Mouse (Mus musculus) adrenal gland, postnatal 10 days (tissue): ENCODE measurements around the gene Gm17571. TPM values are rescaled to one million over a fixed set of nuclear protein-coding genes. Genes with fewer than 3 reads are reported as not detected.

Experiments
- DNase-seq: peaks from one replicate; pipeline ENCODE4 v3.0.0; 2021; ENCODE audit warnings: mixed read lengths
- long read RNA-seq, 2 experiments: library from polyadenylated mRNA; stranded (forward); transcript quantifications; one replicate each; pipeline ENCODE4 v2.0.0; 2021
- total RNA-seq, 2 experiments: library from RNA; stranded (reverse); gene quantifications; 2 replicates each; pipeline ENCODE4 v1.2.3; 2021

The Gm17571 gene
- total RNA-seq = not detected
- long read RNA-seq, experiment 1 = 0 reads
- long read RNA-seq, experiment 2 = 0 reads

DNA sequence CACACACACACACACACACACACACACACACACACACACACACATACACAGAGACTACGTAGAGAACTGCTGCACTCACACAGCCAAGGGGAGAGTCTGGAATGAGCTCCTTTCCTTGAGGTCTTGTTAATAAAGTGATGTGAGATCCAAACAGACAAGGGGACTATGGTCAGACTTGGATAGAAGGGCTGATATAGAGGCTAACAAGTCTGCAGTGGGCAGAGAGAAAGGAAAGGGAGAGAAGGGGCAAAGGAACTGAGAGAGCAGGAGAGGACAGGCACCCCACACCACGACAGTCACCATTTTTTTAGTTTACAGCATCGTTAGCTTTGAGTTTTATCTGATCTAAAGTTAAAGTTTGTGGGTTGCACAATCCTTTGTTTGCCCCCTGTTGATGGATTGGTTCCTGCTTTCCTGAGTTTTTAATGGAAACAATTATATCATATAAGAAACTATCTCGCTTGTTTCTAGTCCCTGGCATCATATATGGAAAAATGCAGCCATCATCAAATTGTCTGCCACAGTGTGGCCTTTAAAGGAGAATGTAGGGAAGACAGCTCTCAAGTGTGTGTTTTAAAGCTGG lies at the start of gene Gm17571:
TSS of gene Gm17571 (minus strand) at position 51 of the 583 bp plus-strand sequence.
- no peak for DNase-seq

DNA sequence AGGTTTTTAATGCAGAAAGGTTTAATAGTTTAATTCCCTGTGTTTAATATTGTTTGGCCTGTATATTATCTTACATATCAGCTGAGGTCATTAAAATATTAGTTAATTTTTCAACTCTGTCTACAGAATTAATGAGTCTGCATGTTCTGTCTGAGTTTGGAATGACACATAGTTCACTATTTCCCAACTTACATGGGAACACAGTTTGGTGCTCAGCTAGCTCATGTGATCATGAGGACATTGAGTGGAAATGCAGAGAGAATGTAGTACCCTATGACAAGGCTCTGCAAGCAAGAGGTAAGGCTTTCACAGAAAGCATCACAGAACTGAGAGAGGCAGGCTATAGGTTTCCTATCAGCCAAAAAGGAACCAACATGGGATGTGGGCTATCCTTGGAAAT lies 49.0 kb upstream of the Gm17571 start:
- no peak for DNase-seq

DNA sequence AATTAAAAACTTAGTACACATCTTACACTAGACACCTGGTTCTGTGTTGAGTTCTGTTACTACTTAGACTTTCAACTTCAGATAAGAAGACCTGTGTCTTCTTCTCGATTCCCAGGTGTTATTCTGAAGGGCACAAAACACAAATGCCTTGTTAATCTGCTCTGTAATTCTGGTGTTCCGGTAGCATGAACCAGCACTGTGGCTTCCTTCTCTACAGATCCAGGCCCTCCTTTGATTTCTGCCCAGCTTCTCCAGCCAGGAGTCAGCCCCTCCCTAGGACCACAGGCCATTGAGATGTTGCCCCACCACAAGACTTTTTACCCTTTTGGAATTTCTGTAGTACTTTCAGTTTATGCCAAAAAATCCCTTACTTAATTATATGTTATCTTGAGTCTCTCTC lies 47.2 kb upstream of the Gm17571 start:
- DNase-seq = no peak

DNA sequence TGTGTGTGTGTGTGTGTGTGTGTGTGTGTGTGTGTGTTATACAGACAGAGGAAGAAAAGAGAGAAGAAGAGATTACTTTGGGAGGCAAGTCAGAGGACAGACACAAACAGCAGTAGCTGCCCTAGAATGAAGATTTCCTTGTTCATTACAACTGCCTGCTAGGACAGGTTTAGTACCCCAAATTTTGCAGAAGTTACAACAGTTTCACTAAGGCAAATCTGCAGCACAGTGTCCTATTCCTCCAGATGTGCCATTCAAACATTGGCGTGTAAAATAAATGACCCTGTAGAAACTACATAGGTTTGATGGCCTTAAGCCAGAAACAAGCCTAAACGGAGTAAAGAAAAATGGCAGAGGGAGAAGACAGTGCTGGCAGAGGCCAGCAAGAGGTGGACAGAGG lies 46.3 kb upstream of the Gm17571 start:
- DNase-seq = no peak

DNA sequence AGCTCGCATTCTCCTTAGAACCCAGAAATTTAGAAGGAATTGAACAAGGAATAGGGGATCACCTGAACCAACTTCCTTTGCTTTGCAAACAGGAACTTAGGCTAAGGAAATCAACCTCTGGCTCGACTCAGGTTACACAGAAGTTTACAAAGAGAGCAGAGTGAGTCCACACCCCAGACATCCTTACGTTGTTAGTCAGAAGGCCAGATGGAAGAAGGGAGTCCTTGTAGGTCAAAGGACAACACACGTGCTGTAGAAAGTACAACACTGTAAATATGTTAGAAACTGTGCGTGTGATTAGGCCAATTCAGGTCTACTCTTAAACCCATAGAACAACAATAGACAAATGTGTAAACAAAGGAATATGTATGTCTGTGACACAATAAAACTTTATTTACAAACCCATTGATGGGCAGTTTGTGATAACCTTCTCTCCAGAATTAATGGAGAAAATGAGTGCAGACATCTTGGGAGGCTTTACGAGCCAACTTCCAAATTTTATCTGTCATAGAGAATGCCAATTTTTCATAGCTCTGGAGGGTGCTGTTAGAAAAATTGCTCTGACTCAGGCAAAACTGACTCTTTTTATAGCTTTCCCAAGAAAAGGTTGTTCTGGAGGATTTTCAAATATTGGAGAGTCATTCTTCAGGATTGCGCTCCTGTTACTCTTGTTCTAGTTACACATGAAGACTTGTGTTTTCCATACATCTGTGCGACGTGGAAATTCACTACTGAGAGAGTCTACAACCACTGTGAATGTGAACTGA lies 45.5 kb upstream of the Gm17571 start:
- no peak for DNase-seq

DNA sequence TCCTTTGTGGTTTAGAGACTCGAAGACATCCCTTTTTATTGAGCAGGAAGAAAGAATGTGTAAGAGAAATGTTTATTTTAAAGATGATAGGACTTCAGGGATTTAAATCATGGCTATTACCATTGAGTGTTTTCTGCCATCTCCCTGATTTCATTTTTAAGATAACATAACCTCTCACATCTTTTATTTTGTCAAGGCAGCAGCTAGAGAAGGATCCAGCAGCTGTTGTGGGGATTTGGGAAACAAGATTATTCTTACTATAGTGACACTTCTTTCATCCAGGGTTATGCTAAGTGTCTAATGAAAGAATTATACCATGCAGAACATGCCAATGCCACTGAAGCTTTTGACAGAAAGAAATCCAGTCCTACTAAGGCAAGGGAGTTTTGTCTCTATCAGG lies 44.6 kb upstream of the Gm17571 start:
- no peak for DNase-seq

DNA sequence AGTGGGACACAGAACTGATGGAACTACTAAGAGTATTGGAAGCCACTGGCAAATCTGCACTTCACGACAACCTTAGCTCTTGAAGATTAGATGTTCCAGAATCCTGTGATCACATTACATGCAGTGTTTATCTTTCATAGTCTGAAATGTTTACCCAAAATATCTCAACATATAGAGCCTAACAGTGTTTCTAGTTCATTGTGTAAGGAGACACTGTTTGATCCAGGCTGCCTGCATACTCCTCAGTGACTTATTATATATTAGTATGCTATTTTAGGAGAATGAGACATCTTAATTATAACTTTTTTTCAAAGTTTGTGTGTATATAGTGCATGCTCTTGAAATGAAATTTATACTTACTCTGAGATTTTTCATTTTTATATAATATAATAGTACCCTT lies 39.4 kb upstream of the Gm17571 start:
- no peak for DNase-seq

DNA sequence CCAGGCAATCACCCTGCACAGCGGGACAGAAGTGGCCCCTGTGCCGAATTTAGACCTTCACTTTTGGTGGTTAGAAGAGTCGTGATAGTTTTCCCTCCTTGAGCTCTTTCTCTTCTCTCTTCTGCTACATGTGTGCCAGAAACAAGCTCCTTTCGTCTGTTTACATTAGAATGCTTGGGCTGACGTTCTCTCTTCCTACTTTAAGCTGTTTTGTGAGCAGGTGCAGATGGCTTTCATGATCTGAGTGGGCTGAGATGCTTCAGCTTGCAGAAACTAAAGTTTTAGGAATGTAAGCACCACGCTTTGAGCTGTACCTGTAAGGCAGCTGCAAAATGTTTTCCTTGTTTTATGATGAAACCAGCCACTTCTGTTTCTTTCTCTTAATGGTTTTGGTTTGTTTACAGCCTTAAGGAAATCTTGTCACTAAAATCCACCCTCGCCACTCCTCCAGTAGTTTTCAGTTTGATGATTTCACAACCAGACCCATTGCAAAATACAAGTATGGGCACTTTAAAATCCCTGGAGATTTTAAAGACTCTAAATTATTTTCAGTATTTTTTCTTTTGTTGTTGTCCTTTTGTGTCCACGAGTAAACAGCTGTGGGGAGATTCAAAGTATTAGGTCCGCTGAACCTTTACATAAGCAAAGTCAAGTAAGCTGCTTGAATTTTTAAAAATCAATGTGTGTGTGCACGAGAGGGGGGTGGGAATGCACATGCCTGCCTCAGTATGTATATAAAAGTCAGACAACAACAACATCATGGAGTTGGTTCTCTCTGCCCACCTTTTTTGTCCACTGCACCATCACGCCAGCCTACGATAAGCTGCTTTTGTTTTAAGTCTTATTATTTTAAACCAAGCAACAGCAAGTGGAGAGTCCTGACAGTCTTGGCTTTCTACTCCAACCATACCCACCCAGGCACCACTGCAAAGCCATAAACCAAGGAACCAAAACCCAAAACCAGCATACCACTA lies 38.0 kb upstream of the Gm17571 start:
- DNase-seq = no peak

DNA sequence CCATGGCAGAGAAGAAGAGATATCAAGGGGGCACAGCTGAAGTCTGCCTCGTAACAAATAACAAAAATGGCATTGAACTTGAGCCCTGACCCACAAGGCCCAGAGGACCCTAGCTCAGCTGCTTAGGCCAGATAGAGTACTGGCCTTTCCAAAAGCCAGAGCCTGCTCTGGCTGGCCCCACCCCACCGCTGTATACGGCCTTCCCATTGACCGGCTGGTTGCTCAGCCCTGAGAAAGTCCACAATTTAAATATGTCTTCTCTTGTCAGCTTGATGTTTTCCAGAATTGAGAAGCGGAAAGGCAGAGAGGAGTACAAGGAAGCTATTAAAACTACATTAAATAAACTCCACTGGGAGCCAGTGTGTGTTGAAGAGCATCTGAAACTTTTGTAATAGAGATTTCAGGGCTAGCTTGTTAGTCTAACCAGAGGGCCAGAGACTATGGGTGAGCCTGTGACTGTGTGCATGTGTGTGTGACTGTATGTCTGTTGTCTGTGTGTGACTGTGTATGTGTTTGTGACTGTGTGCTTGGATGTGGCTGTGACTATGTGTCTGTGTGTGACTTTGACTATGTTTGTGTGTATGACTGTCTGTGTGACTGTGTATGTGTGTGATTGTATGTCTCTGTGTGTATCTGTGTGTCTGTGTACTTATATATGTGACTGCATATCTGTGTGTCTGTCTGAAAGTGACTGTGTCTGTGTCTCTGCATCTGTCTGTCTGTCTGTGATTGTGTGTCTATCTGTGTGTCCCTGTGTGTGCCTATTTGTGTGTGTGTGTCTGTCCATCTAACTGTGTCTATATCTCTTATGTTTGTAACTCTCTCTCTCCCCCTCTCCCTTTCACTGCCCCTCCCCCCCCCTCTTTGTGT lies 36.9 kb upstream of the Gm17571 start:
- DNase-seq = no peak

DNA sequence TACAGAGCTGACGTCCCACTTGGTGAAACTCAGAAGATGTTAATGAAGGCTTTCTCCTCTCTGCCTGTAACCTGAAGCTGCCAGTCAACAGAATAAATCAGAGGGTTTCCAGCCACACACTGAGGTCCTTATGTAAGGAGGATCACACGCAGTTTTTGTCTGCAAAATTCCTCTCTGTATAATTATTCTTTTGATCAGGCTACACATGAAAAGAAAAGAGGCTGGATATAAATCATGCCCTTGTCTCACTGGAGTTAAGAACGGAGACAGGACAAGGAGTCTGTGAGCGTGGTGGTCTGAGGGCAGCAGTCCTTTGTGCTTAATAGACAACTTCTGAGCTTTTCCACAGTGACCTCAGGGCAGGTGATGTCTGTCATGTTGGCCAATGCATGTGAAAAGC lies 32.7 kb upstream of the Gm17571 start:
- DNase-seq = no peak

DNA sequence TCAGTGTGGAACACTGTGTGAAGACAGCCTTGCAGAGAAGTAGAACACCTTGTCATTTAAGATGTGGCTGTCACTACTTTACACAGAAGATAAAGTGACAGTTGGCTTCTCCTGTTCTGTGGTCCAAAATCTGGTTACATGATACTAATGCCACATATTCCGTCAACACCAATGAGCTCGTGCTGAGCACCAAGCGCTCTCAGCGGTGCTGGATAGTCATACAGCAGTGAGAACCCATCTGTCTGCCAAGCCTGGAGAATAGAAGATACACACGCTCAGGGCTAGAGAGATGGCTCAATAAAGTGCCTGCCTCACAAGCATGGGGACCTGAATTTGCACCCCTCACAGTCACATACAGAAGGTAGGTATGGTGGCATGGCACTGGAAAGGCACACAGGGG lies 28.4 kb upstream of the Gm17571 start:
- no peak for DNase-seq

DNA sequence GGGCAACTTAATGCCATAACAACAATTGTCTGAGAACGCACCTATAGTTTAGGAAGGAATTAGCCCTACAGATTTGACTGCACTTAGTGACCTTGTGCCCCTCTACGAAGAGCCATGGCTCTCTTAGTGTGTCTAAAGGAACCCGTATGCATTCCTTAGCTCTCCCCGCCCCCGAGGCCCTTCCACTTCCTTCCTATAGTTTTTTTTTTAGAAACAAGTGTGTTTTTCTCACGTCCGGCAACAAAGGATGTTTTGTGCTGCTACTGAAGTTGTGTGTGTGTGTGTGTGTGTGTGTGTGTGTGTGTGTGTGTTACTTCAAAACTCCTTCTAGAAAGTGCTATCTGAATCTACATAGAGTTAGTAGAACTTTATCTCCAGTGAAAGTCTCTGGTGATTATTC lies 23.5 kb upstream of the Gm17571 start:
- no peak for DNase-seq

DNA sequence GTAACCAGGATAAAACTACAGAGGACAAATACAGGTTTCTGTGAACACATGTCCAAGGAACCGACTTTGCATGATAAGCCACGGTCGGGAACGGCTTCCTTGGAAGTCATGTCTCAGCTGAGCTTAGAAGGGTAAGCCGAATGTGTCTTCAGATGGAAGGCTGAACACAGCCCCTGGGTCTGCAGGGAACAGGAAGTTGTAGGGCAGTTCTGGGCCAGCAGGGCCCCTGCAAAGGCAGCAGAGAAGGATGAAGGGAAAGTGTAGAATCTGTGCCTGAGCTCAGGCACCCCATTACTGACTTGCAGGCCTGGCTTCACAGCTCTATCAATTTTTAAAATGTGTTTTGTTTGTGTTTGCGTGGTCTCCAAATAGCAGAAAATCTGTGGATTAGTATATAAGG lies 22.2 kb upstream of the Gm17571 start:
- no peak for DNase-seq

DNA sequence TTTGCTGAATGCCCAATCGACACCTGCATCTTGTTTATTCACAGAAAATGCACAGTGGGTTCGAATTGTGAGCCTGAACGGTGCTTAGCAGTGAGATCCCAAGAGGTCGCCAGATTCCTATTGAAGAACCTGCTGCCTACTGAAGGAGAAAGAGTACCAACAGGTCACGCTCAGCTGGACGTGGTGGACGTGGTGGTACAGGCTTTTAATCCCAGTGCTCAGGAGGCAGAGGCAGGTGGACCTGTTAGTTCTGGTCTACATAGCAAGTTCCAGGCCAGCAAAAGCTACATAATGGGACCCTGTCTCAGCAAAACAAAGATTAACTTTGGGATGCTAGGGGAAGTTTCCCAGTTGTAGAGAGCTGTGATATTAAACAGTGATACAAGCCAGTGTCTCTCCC lies 21.2 kb upstream of the Gm17571 start:
- DNase-seq = no peak

DNA sequence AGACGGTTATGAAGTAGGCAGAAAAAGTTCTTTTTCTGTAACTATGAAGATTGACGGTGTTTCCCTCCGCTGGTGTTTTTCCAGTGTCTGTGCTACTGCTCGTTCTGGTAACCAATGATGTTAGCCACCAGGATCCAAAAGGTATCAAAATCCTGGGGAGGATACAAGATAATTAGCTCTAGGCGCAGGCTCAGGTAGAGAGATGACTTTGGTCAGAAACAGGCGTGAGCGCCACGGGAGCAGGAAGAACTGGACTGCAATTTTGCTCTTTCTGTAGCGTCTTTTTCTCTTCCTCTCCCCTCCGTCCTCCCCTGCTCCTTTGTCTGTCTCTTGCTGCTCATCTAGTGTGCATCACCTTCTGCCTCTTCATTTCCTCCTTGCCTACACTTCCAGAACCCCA lies 20.3 kb upstream of the Gm17571 start:
- no peak for DNase-seq

DNA sequence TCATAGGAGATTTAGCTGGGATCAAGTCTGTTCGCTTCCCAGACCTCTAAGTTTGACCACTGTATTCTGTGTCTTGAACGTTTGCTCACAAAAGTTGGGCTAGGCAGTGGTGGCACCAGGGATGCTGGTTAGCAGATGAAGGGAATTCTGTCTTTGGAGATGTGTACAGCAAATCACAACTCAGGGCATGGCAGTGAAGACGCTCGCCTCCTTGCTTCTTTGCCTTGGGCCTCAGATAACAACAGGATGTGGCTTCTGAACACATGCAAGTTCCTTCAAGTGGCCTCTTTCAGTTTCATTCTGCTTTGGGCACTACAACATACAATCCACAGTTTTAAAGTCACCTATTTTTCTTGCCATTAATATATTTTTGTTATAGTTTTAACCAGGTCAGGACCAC lies 19.8 kb upstream of the Gm17571 start:
- DNase-seq = no peak

DNA sequence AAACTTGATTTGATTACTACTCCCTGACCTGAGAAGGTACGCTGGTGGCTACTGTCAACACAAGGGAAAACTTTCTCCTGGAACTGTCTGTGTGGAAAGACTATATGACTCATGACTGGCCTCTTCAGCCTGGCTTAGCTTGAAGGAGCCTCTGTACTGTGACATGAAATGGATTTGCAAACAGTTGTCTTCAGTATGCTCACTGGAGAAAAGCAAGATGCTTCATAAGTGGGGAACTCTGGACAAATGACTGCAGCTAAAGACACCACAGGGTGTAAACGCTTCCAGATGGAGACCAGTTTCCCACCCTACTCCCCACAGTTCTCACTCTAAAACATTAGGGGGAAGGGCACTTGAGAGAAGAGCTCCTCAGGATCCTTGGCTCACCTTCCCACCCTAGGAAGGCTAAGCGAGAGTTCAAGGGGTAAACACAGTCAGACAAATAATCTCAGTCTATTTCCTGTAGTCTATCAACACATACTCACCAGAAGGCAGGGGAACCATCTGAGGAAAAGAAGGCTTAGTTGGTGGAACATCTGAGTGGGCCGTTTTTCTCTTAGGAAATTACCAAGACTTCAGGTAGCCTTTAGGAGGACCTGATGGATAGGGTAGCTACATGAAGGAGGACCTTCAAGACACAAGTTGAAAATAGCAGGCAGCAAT lies 18.9 kb upstream of the Gm17571 start:
- no peak for DNase-seq

DNA sequence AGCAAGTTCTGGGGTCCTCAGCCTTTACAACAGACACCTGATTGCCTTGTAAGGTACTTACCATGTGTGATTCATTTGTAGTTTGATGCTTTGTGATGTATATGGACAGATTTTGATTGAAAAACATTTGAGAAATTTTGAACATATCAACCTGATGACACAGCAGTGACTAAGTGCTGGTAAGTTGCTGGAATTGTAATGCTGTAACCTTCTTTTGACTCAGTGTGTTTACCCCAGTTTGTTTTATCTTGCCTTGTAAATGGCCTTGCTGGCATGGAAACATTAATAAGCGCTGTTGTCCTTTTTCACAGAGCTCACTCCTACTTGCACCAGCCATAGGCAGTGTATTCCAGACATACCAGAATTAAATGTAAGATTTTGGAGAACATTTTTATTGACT lies 14.4 kb upstream of the Gm17571 start:
- DNase-seq = no peak

DNA sequence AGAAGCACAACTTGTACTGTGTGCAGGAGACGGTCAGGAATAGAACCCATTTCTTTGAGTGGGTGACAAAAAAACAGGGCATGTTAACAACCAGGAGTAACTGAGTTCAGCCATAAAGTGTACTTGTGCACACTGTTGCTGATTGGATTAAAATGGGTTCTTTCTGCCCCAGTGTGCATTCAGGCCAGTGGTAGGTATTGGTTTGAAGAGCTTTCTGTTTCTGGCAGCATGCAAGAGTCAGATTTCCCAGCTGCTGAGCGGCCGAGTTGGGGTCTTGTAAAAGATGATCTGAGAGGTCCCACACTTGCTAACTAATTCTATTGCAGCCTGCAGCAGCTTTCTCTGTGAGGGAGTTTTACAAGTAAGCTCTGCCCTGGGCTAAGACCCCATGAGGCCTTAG lies 13.5 kb upstream of the Gm17571 start:
- no peak for DNase-seq

DNA sequence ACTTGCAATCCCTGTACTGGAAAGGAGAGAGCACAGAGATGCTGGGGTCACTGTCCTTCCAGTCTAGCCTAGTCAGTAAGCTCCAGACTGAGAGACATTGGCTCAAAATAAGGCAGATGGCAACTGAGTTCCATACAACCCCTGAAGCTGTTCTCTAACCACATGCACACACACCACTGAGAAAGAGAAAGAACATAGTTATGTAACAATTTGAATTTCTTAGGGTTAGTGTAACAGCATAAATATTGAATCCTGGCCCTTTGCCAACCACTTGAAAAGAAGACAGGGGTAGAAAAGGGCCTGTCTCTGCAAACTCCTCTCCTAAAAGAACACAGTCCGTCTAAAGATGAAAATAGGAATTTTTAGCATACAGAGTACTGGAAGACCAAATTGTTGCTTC lies 12.8 kb upstream of the Gm17571 start:
- DNase-seq = no peak

DNA sequence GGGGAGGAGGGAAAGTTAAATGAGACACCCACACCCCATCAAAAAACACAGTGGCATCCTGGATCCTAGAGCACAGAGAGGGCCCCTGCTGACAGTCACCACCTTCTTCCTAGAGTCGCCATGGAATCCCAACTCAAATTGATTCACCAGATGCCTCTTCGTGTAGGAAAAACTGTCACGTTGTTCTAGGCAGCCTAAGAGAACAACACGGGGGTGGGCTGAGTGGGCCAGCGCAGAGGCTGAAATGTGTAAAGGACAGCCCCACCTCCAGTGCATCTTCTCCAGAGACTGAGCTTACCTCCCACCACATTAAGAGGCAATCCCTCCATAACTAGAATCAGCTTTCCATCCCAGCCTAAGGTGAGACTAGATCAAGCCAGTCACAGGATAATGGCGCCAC lies 11.2 kb upstream of the Gm17571 start:
- no peak for DNase-seq

DNA sequence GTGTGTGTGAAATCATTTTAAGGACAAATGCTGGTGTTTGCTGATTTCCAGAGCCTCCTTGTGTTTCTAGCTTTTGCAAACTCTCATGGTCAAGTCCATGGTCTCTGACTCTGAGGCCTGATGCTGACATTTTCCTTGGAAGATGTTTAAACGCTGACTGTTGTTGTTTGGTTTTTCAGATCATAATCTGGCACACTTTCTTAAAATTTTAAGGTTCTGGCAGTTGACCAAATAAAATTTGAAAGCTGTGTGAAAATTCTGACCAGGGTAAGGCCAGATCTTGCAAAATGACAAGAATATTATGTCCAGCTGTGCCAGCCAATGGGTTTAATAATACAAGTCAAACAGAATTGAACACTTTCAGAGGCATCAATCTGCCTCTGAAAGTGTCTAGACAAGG lies 8.7 kb upstream of the Gm17571 start:
- no peak for DNase-seq
